Mouse (Mus musculus): ENCODE results near the gene Minos1.

Gene Minos1

GRCm38 (mm10) chr4:139130701-139131549 lies at the start of gene Minos1:
Gene Minos1 (minus strand): TSS chr4:139131113.
- peak; percentile 98 to 99 for DNase-seq

- no peak for DNase-seq
Measured at GRCm38 (mm10) chr4:139179731-139180625, 49.1 kb upstream of the Minos1 start.

DNA sequence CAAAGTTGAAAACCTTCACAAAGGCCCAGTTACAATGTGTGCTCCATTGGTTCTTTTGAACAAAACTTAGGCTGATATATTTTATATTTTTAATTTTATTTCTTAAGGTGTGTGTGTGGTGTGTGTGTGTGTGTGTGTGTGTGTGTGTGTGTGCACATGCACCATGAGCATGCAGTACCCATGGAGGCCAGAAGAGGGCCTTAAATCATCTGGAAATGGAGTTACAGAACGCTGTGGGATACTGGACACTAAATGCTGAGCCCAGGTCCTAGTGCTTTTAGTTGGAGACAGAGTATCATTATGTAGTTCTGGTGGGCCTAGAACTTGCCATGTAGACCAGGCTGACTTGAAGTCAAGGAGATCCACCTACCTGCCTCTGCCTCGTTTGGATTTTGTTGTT lies 48.3 kb upstream of the Minos1 start:
- no peak for DNase-seq

GRCm38 (mm10) chr4:139178377-139178776 lies 47.5 kb upstream of the Minos1 start:
- DNase-seq: no peak

DNA sequence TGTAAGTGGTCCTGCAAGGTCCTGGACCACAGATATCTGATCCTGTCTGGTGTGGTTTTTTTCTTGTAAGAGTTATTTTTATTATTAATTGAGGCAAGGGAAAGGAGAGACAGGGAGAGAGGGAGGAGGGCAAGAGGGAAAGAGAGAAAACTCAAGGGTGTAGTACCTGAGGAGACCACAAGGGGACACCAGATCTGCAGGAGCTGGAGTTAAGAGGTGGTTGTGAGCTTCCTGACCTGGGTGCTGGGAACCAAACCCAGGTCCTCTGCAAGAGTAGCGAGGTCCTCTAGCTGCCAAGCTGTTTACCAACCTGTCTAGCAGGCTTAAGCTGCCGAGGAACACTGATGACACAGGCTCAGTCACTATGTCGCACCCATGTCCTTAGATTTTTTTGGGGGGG lies 47.0 kb upstream of the Minos1 start:
- no peak for DNase-seq

DNA sequence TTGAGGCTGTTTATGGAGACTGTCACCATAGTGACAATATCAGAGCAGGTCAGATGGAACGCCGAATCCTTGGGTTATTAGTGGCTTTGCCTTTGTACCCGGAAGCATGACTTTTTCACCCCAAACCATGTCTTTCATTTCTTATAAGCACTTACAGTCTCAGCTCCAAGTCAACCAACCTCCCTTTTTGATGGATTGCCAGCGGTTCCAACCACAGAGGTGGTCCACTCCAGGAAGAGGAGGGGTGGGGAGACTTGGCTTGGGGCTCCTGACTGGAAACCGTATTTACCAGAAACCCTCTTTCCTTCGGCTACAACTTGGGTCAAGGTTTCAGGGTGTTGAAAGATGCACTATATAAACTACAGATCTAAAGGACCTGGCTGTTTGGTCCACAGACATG lies 45.1 kb upstream of the Minos1 start:
- no peak for DNase-seq

DNA sequence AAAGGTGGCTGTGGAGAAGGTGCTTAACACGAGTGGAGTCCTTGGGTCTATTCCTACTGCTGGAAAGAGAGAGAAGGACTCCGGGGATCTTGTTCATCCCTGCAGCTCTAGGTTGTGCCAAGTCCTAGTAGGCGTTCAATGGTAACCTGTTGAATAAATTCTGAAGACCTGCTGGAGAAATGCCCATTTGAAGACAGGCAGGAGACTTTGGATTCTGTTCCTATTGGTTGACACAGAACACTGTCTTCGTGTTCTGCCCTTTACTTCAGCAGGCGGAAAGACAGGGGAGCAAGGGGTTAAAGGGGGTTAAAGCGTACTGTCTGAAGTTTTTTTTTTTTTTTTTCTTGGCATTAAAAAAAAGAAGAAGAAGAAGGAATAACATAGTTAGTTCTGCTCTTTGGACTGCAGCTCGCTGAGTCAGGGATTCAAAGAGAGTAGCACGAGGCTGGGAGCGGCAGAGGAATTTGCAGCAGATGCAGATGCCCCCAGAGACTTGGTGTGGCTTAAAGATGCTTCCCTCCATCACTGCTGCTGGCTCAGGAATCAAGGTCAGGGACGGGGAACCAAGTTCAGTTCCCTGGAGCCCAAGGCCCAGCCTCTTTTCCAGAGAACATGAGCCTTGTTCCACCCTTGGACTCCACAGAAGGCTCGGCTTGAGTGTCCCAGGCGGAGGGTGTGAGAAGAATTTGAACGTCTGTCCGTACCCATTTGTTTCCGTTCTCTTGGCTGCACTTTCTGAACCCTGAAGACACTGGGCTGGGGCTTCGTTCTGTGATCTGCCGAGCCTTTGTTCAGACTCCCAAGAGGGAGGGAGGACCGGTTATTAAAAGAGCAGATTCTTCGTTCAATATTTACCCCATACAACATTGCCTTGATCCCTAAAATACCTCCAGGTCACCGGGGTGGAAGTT lies 44.4 kb upstream of the Minos1 start:
- DNase-seq: no peak

GRCm38 (mm10) chr4:139169748-139170279 lies 38.9 kb upstream of the Minos1 start:
- DNase-seq: no peak

DNA sequence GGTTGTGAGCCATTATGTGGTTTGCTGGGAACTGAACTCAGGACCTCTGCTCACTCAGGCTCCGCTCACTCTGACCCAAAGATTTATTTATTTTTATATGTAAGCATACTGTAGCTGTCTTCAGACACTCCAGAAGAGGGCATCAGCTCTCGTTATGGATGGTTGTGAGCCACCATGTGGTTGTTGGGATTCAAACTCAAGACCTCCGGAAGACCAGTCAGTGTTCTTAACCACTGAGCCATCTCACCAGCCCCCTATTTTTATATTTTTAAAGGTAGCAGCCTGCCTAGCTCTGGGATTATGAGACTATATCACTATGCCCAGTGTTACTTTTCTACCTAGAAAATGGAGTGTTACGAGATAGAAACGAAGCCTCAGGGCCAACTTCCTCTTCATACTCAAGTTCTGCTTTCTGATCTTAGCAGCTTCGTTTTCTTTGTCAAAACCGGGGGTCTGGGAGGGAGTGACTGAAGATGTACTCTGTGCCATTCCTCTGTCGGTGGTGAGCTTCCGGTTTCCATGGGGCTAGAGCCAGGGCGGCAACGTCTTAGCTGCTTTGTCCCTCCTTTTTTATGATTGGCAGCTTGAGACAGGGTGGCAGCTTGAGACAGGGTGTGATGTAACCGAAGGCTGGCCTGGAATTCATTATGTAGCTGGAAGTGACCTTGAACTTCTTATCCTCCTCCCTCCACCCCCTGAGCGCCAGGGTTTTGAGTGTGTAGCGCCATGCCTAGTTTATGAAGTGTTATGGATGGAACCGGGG lies 38.3 kb upstream of the Minos1 start:
- DNase-seq: no peak

DNA sequence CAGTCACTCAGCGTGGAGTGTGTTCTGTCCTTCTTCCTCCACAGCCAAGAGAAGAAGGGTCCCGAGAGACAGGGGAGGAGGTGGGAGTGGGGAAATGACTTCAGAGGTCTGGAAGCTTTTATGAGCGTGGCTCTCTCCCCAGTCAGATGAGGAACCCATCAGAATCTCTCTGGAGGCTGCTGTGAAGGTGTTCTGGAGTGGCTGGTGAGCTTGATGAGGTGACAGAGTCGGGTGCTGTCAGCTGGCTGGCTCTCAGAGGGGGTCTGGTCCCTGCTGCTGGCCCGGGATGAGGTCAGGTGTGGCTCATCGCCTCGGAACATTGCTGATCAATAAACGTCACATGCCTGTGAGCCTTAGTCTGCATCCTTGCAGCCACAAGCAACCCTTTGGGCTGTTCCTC lies 36.2 kb upstream of the Minos1 start:
- DNase-seq: no peak

- DNase-seq: no peak
Measured at GRCm38 (mm10) chr4:139166244-139166643, 35.3 kb upstream of the Minos1 start.

DNA sequence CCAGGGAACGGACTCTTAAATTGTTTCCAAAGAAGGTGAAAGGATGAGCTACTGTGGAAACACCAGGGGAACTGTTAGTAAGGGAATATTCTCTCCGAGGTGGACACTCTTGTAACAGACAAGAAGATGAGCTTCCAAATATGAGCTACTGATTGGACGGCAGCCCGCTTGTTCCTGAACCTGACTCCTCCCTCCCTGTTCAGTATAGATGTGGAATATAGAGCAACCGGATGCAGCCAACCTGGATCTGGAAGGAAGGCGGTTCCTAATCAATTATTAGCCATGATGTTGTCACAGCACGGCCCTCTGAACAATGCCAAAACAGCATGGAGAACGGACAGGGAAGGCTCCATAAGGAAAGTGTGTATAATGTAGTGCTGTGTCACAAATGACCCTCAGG lies 34.3 kb upstream of the Minos1 start:
- no peak for DNase-seq

- DNase-seq: no peak
Measured at GRCm38 (mm10) chr4:139164082-139164481, 33.2 kb upstream of the Minos1 start.

DNA sequence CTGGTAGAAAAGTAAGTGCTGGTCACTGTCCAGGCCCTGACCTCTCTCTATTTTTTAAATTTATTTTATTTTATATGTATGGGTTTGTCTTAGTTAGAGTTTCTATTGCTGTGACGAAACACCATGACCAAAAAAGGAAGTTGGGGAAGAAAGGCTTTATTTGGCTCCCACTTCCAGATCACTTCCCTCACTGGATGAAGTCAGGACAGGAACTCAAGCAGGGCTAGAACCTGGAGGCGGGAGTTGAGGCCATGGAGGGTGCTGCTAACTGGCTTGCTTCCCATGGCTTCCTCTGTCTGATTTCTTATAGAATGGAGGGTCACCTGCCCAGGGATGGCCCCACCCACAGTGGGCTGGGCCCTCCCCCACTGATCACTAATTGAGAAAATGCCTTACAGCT lies 30.2 kb upstream of the Minos1 start:
- no peak for DNase-seq

GRCm38 (mm10) chr4:139158350-139158749 lies 27.4 kb upstream of the Minos1 start:
- DNase-seq: no peak

DNA sequence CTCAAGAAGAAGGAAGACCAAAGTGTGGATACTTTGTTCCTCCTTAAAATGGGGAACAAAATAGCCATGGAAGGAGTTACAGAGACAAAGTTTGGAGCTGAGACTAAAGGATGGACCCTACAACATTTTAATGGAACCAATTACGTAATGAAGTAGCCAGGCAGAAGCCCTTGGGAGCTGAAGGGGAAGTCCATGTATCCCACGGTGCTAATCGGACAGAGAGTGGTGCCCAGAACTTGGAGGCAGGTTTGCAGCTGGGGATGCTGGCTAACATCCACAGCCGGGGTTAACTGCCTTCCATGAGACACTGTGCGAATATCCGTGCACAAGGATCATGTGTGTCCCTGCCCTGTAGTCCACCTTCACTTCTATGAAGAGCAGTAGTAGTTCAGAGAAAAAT lies 25.6 kb upstream of the Minos1 start:
- no peak for DNase-seq

- no peak for DNase-seq
Measured at GRCm38 (mm10) chr4:139154576-139155307, 23.8 kb upstream of the Minos1 start.

GRCm38 (mm10) chr4:139151370-139151769 lies 20.5 kb upstream of the Minos1 start:
- DNase-seq: no peak

DNA sequence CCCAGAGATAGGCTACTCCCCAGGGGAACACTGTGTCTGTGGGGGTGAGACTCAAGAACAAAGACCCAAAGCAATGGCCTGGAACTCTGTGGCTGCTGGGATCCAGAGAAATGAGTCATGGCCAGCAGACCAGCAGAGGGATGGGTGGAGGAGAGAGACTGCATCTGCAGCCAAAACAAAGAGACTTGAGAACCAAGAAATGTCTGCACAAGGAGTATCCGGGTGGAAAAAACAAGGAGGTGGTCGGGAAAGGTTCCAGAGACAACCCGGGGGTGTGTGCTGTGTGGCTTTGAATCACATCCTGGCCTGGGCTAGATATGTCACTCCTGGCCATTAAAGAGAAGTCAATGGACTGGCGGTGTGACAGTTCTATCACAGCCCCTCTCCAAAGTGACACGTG lies 15.8 kb upstream of the Minos1 start:
- no peak for DNase-seq

DNA sequence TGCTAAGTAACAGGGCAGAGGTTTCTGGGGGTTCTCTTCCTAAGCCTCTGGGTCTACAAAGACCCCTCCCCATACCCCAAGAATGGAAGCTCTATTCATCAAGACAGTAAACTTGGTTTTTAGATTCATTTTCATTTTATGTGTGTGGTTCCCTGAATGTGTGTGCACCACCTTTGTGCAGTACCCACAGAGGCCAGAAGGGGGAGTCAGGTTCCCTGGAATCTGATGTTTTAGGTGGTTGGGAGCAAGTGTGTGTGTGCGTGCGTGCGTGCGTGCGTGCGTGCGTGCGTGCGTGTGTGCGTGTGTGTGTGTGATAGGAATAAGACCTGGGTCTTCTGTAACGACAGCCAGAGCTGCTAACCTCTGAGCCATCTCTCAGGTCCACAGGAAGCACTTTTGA lies 14.2 kb upstream of the Minos1 start:
- DNase-seq: no peak

- no peak for DNase-seq
Measured at GRCm38 (mm10) chr4:139144577-139144976, 13.7 kb upstream of the Minos1 start.
